Mouse (Mus musculus) hindbrain, embryonic 12.5 days (tissue): ENCODE data around the gene Selenow. TPM values are rescaled to one million over a fixed set of nuclear protein-coding genes. Genes with fewer than 3 reads are reported as not detected.

Experiments used
- ATAC-seq: fragments of 200-750 bp; cut with Nextera tagmentation; 2 replicates; pipeline ENCODE4 v1.8.0; 2017; ENCODE audit warnings: moderate TSS enrichment; ENCODE audit not compliant: low FRiP score
- H3K27ac ChIP-seq: fragments of 300-500 bp; sonication (generic); 2 replicates; pipeline ENCODE4 v1.5.1; 2016; ENCODE audit warnings: mild to moderate bottlenecking
- H3K27me3 ChIP-seq: fragments of 300-500 bp; sonication (generic); 2 replicates; pipeline ENCODE4 v1.6.1; 2016; ENCODE audit warnings: mild to moderate bottlenecking
- H3K36me3 ChIP-seq: fragments of 300-500 bp; sonication (generic); 2 replicates; pipeline ENCODE4 v1.6.1; 2016; ENCODE audit warnings: mild to moderate bottlenecking
- H3K4me1 ChIP-seq: fragments of 300-500 bp; sonication (generic); 2 replicates; pipeline ENCODE4 v1.6.1; 2016
- H3K4me2 ChIP-seq: fragments of 300-500 bp; sonication (generic); replicated peaks from 2 replicates; pipeline ENCODE4 v1.6.1; 2016; ENCODE audit warnings: mild to moderate bottlenecking
- H3K4me3 ChIP-seq: fragments of 300-500 bp; sonication (generic); 2 replicates; pipeline ENCODE4 v1.5.1; 2016; ENCODE audit warnings: mild to moderate bottlenecking
- H3K9ac ChIP-seq: fragments of 300-500 bp; sonication (generic); 2 replicates; pipeline ENCODE4 v1.6.1; 2016; ENCODE audit warnings: mild to moderate bottlenecking, moderate library complexity
- H3K9me3 ChIP-seq: fragments of 300-500 bp; sonication (generic); replicated peaks from 2 replicates; pipeline ENCODE4 v1.6.1; 2016; ENCODE audit warnings: mild to moderate bottlenecking
- WGBS: fragments of 180-500 bp; shearing (Covaris S2); methylation state at CpG from one replicate; pipeline ENCODE4 v1.1.7; 2016; 5-methylcytosine and 5-hydroxymethylcytosine counted together
- polyA plus RNA-seq: library from polyadenylated mRNA; unstranded; fragments of >200 nt; fragmentation: Nextera tagmentation; extraction: Ambion mirVana; gene quantifications from 2 replicates; pipeline ENCODE4 v1.2.1, GENCODE M21; 2016

Selenow gene
- polyA plus RNA-seq, 1 experiment from 2014 or later = 1,118 TPM

DNA sequence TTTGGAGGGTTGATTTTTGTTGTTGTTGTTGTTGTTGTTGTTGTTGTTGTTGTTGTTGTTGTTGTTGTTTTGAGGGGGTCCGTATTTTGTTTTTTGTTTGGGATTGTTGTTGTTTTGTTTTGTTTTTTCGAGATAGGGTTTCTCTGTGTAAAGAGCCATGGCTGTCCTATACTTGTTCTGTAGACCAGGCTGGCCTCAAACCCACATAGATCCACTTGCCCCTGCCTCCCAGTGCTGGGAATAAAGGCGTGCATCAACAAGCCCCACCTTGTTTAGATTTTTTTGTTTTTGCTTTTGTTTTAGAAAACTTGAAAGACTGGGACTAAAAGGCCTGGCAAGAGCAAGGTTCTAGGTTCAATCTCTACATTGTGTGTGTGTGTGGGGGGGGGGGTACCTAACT, 40.4 kb downstream of the Selenow start:
- Histone ChIP-seq H3K4me2 (no peak overlapping the region), H3K27me3 (no peaks in the 10 kb centered on the region), H3K9me3 (no peaks in the 10 kb centered on the region; the same call in 1 of the 2 replicates), H3K4me1 (no peaks in the 10 kb centered on the region), H3K36me3 (no peaks in the 10 kb centered on the region), H3K27ac (no peak overlapping the region), H3K4me3 (no peak overlapping the region), H3K9ac (no peak overlapping the region)
- WGBS = 74% methylated on average over 3 of the region's 3 CpGs
- ATAC-seq = no peak

- Histone ChIP-seq H3K27me3 (no peaks in the 10 kb centered on the region), H3K9ac (no peak overlapping the region), H3K27ac (no peak overlapping the region), H3K36me3 (no peaks in the 10 kb centered on the region), H3K4me2 (no peak overlapping the region), H3K4me3 (no peak overlapping the region), H3K9me3 (no peaks in the 10 kb centered on the region; the same call in 1 of the 2 replicates), H3K4me1 (no peaks in the 10 kb centered on the region)
- ATAC-seq = peak; percentile 71; the same call in 1 of the 2 replicates
- 14% methylated on average over 7 of the region's 7 CpGs for WGBS
Measured at GRCm38 (mm10) chr7:15881388-15881787, 40.8 kb downstream of the Selenow start.

GRCm38 (mm10) chr7:15879756-15880155, 42.4 kb downstream of the Selenow start, which contains the start of gene Crx:
Crx (minus strand) TSS chr7:15879968.
- Histone ChIP-seq H3K9me3 (no peaks in the 10 kb centered on the region; the same call in 1 of the 2 replicates), H3K9ac (no peak within 1 kb of the TSS), H3K27ac (no peak within 1 kb of the TSS), H3K4me3 (no peak within 1 kb of the TSS), H3K4me2 (no peak within 1 kb of the TSS), H3K27me3 (no peaks in the 10 kb centered on the region), H3K4me1 (no peaks in the 10 kb centered on the region), H3K36me3 (no peaks in the 10 kb centered on the region)
- no peak for ATAC-seq
- WGBS = 46% methylated on average over 4 of the region's 4 CpGs

Other genes starting within 250 kb of the Selenow start
- not detected in 2 replicates for gene Obox5, start 172.3 kb downstream of the Selenow start, polyA plus RNA-seq
- not detected in 2 replicates for gene Obox6, start 82.7 kb downstream of the Selenow start, polyA plus RNA-seq
- not detected in 2 replicates for gene Crx, start 42.4 kb downstream of the Selenow start, polyA plus RNA-seq
- gene Crxos, start 39.8 kb downstream of the Selenow start, polyA plus RNA-seq = not detected in 2 replicates
- gene Nop53, start 23.7 kb upstream of the Selenow start, polyA plus RNA-seq = 157 and 167 TPM in 2 replicates
- 10.1 and 16.6 TPM in 2 replicates for gene Ehd2, start 45.2 kb upstream of the Selenow start, polyA plus RNA-seq
- 10.3 and 10.7 TPM in 2 replicates for gene Bicra, start 125.5 kb upstream of the Selenow start, polyA plus RNA-seq
- gene Zfp541, start 139.4 kb upstream of the Selenow start, polyA plus RNA-seq = 0.05 and 0.07 TPM in 2 replicates
- gene Napa, start 176.1 kb upstream of the Selenow start, polyA plus RNA-seq = 182 and 191 TPM in 2 replicates
- 30.9 and 31.5 TPM in 2 replicates for gene Kptn, start 197.5 kb upstream of the Selenow start, polyA plus RNA-seq
- 1.1 and 1.3 TPM in 2 replicates for gene Slc8a2, start 207.4 kb upstream of the Selenow start, polyA plus RNA-seq